Mouse (Mus musculus) erythroblast, embryonic 14.5 days (primary cell): Measurements from ENCODE around the gene Prkcb. TPM values are rescaled to one million over a fixed set of nuclear protein-coding genes. Genes with fewer than 3 reads are reported as not detected.

Experiments used
- H3K27me3 ChIP-seq: 2 replicates; pipeline ENCODE4 v1.6.1; 2012; ENCODE audit warnings: inconsistent platforms; ENCODE audit not compliant: control insufficient read depth
- H3K36me3 ChIP-seq: 2 replicates; pipeline ENCODE4 v1.6.1; 2012; ENCODE audit warnings: mild to moderate bottlenecking, inconsistent platforms; ENCODE audit not compliant: control insufficient read depth
- H3K4me1 ChIP-seq: 2 replicates; pipeline ENCODE4 v1.6.1; 2012; ENCODE audit warnings: inconsistent platforms; ENCODE audit not compliant: control insufficient read depth
- H3K4me3 ChIP-seq: replicated peaks from 2 replicates; pipeline ENCODE3; 2012; ENCODE audit warnings: moderate library complexity, mild to moderate bottlenecking, inconsistent platforms
- H3K9me3 ChIP-seq: 2 replicates; pipeline ENCODE4 v1.6.1; 2012; ENCODE audit warnings: low read length, inconsistent platforms, mixed read lengths; ENCODE audit not compliant: control insufficient read depth
- GATA1 ChIP-seq: IDR thresholded peaks from 2 replicates; pipeline ENCODE4 v1.6.1; 2012; ENCODE audit warnings: low read length, inconsistent platforms, mixed read lengths
- TAL1 ChIP-seq: IDR thresholded peaks from 3 replicates; pipeline ENCODE4 v1.6.1; 2012; ENCODE audit warnings: low read length, inconsistent platforms, mixed read lengths
- polyA plus RNA-seq: library from polyadenylated mRNA; stranded (reverse); fragments of >175 nt; gene quantifications from 2 replicates; pipeline ENCODE4 v1.2.3, GENCODE M21; 2012

Gene Prkcb
- polyA plus RNA-seq, 1 experiment = not detected

GRCm38 (mm10) chr7:122657423-122658126 lies 369.0 kb downstream of the Prkcb start:
- no peaks in the 10 kb centered on the region for H3K27me3 ChIP-seq
- TF ChIP-seq GATA1 = no peak
- no peak for TF ChIP-seq TAL1
- no peaks in the 10 kb centered on the region for H3K36me3 ChIP-seq
- no peaks in the 10 kb centered on the region for H3K4me1 ChIP-seq
- no peaks in the 10 kb centered on the region for H3K9me3 ChIP-seq
- no peak overlapping the region for H3K4me3 ChIP-seq

- Histone ChIP-seq H3K9me3 (no peaks in the 10 kb centered on the region), H3K27me3 (no peaks in the 10 kb centered on the region; the same call in 1 of the 2 replicates), H3K4me1 (no peaks in the 10 kb centered on the region), H3K4me3 (no peak overlapping the region), H3K36me3 (no peaks in the 10 kb centered on the region)
- no peak for TF ChIP-seq GATA1
- no peak for TF ChIP-seq TAL1
Observed at GRCm38 (mm10) chr7:122665311-122666049, 376.9 kb downstream of the Prkcb start.

GRCm38 (mm10) chr7:122667903-122668302 lies 379.4 kb downstream of the Prkcb start:
- Histone ChIP-seq H3K4me1 (no peaks in the 10 kb centered on the region), H3K27me3 (no peaks in the 10 kb centered on the region; the same call in 1 of the 2 replicates), H3K36me3 (no peaks in the 10 kb centered on the region), H3K9me3 (no peaks in the 10 kb centered on the region), H3K4me3 (no peak overlapping the region)
- TF ChIP-seq TAL1 = no peak
- TF ChIP-seq GATA1 = no peak

- no peaks in the 10 kb centered on the region for H3K9me3 ChIP-seq
- no peaks in the 10 kb centered on the region for H3K36me3 ChIP-seq
- H3K4me1 ChIP-seq = no peaks in the 10 kb centered on the region
- H3K27me3 ChIP-seq = no peaks in the 10 kb centered on the region; the same call in 1 of the 2 replicates
- TF ChIP-seq GATA1 = no peak
- no peak within 1 kb of the TSS for H3K4me3 ChIP-seq
Observed at GRCm38 (mm10) chr7:122670442-122670872, 381.9 kb downstream of the Prkcb start, which contains the start of gene Cacng3. TSS of gene Cacng3 (plus strand) at chr7:122670492.

- H3K9me3 ChIP-seq = no peaks in the 10 kb centered on the region
- H3K4me1 ChIP-seq = no peaks in the 10 kb centered on the region
- H3K36me3 ChIP-seq = no peaks in the 10 kb centered on the region
- H3K27me3 ChIP-seq = no peaks in the 10 kb centered on the region; the same call in 1 of the 2 replicates
- H3K4me3 ChIP-seq = no peak overlapping the region
- TF ChIP-seq TAL1 = no peak
- TF ChIP-seq GATA1 = no peak
Observed at GRCm38 (mm10) chr7:122670873-122671641, 382.5 kb downstream of the Prkcb start.

- TF ChIP-seq GATA1 = no peak
- no peak for TF ChIP-seq TAL1
- no peak overlapping the region for H3K4me3 ChIP-seq
- no peaks in the 10 kb centered on the region for H3K9me3 ChIP-seq
- H3K36me3 ChIP-seq = no peaks in the 10 kb centered on the region
- no peaks in the 10 kb centered on the region for H3K4me1 ChIP-seq
- H3K27me3 ChIP-seq = no peaks in the 10 kb centered on the region; the same call in 1 of the 2 replicates
Observed at GRCm38 (mm10) chr7:122672981-122673380, 384.4 kb downstream of the Prkcb start.

- H3K9me3 ChIP-seq = no peaks in the 10 kb centered on the region
- TF ChIP-seq TAL1 (no peak), GATA1 (no peak)
- H3K27me3 ChIP-seq = no peaks in the 10 kb centered on the region; the same call in 1 of the 2 replicates
- H3K36me3 ChIP-seq = no peaks in the 10 kb centered on the region
- no peaks in the 10 kb centered on the region for H3K4me1 ChIP-seq
- no peak overlapping the region for H3K4me3 ChIP-seq
Observed at GRCm38 (mm10) chr7:122675207-122675606, 386.7 kb downstream of the Prkcb start.

Other genes starting within 250 kb of the Prkcb start
- 0.71 and 0.78 TPM in 2 replicates for gene Ubfd1, start 221.6 kb upstream of the Prkcb start, polyA plus RNA-seq
- gene Ears2, start 221.5 kb upstream of the Prkcb start, polyA plus RNA-seq = 0.10 and 0.21 TPM in 2 replicates
- gene Ndufab1, start 186.9 kb upstream of the Prkcb start, polyA plus RNA-seq = 79.8 and 110 TPM in 2 replicates
- gene Palb2, start 155.8 kb upstream of the Prkcb start, polyA plus RNA-seq = 0.18 and 0.21 TPM in 2 replicates
- 0.54 and 0.77 TPM in 2 replicates for gene Dctn5, start 155.7 kb upstream of the Prkcb start, polyA plus RNA-seq
- 37.3 and 43.1 TPM in 2 replicates for gene Plk1, start 129.3 kb upstream of the Prkcb start, polyA plus RNA-seq
- gene Ern2, start 102.5 kb upstream of the Prkcb start, polyA plus RNA-seq = not detected in 2 replicates
- gene Chp2, start 69.3 kb upstream of the Prkcb start, polyA plus RNA-seq = not detected in 2 replicates